Mouse (Mus musculus) small intestine, adult 2 months (tissue): ENCODE measurements around the gene Vgll4.

Source experiments
- CTCF ChIP-seq: fragments of 200-500 bp; IDR thresholded peaks from 2 replicates; pipeline ENCODE4 v1.5.1; 2012; ENCODE audit warnings: low read depth, mild to moderate bottlenecking, control low read depth, inconsistent platforms, low read length, moderate library complexity, mixed read lengths; ENCODE audit not compliant: insufficient replicate concordance, insufficient read length; ENCODE audit errors: extremely low read depth
- POLR2A ChIP-seq: fragments of 200-500 bp; IDR thresholded peaks from 2 replicates; pipeline ENCODE4 v1.6.1; 2012; ENCODE audit warnings: low read depth, mild to moderate bottlenecking, control low read depth, inconsistent platforms, low read length, moderate library complexity

GRCm38 (mm10) chr6:114954496-114954895 lies 15.3 kb downstream of the Vgll4 start:
- TF ChIP-seq POLR2A (no peak), CTCF (no peak)
